Comparison of ENCODE assay signal across 8 mouse cellular contexts in genomic region chr17:45545278-45545961, GRCm38 (mm10). TPM values are rescaled to one million over a fixed set of nuclear protein-coding genes. Genes with fewer than 3 reads are reported as not detected.
DNase-seq lines count a peak whose midpoint lies in the region; ATAC-seq lines count a peak whose summit lies in the region.

No protein-coding gene starts in this region.

- WGBS in kidney, embryonic 16.5 days, result 3% methylated on average over 74 of the region's 74 CpGs
- 11% methylated on average over 74 of the region's 74 CpGs for WGBS in hindbrain, embryonic 16.5 days

- peaks cover 79% of the 10 kb centered on the region for H3K27me3 ChIP-seq in kidney, embryonic 16.5 days (ENCODE audit: insufficient read depth, low read length)
- H3K27me3 ChIP-seq in hindbrain, embryonic 16.5 days (replicated peaks; ENCODE audit: control insufficient read depth, insufficient read depth, low read length), result peaks cover 6% of the 10 kb centered on the region; the same call in 1 of the 2 replicates

- no peak overlapping the region for H3K27ac ChIP-seq in kidney, embryonic 16.5 days (ENCODE audit: low read length)
- H3K27ac ChIP-seq in hindbrain, embryonic 16.5 days (ENCODE audit: low read depth, low read length), result no peak overlapping the region

- ATAC-seq in kidney, embryonic 16.5 days (ENCODE audit: low FRiP score, low TSS enrichment), result no peak
- ATAC-seq in hindbrain, embryonic 16.5 days, result no peak

- H3K9ac ChIP-seq in kidney, embryonic 16.5 days (replicated peaks; ENCODE audit: low read length), result peak overlapping the region; percentile 16; the same call in 1 of the 2 replicates
- H3K9ac ChIP-seq in hindbrain, embryonic 16.5 days (ENCODE audit: low read depth, low read length), result peak overlapping the region; percentile 18; the same call in 1 of the 2 replicates

- H3K4me3 ChIP-seq in kidney, embryonic 16.5 days (ENCODE audit: low read length), result peak overlapping the region; percentile 38
- H3K4me3 ChIP-seq in hindbrain, embryonic 16.5 days (ENCODE audit: low read length), result peak overlapping the region; percentile 17; the same call in 1 of the 2 replicates

- DNase-seq in kidney, adult 8-10 months, result no peak
- DNase-seq in cerebellum, postnatal 36 days, result peak; percentile 48 to 62
- DNase-seq in neural tube, embryonic 10.5 days (ENCODE audit: extremely low spot score, low spot score), result peak; percentile 56
- no peak for DNase-seq in adrenal gland, postnatal 36 days
- no peak for DNase-seq in kidney, adult 9 months
- DNase-seq in layer of hippocampus, adult 18-20 months (ENCODE audit: low spot score in 2 of 2), result no peak

- H3K36me3 ChIP-seq in kidney, embryonic 16.5 days (ENCODE audit: insufficient read depth, low read length), result no peaks in the 10 kb centered on the region
- peaks cover 6% of the 10 kb centered on the region; the same call in 1 of the 2 replicates for H3K36me3 ChIP-seq in hindbrain, embryonic 16.5 days (ENCODE audit: control insufficient read depth, insufficient read depth, low read length)

- peaks cover 22% of the 10 kb centered on the region for H3K4me1 ChIP-seq in kidney, embryonic 16.5 days (ENCODE audit: insufficient read depth, low read length)
- H3K4me1 ChIP-seq in hindbrain, embryonic 16.5 days (ENCODE audit: control insufficient read depth, insufficient read depth, low read depth, low read length), result peaks cover 34% of the 10 kb centered on the region

- H3K9me3 ChIP-seq in kidney, embryonic 16.5 days (ENCODE audit: low read length), result no peaks in the 10 kb centered on the region
- no peaks in the 10 kb centered on the region for H3K9me3 ChIP-seq in hindbrain, embryonic 16.5 days (ENCODE audit: control insufficient read depth, low read length)

- peak overlapping the region; percentile 55 for H3K4me2 ChIP-seq in kidney, embryonic 16.5 days (replicated peaks; ENCODE audit: low read depth, low read length)
- H3K4me2 ChIP-seq in hindbrain, embryonic 16.5 days (ENCODE audit: low read length), result peak overlapping the region; percentile 43

RNA-seq across cellular contexts. Expression of gene Tmem151b, which starts 4.1 kb away (rescaled TPM):
- 3.5 and 3.8 TPM in 2 replicates for polyA plus RNA-seq in kidney, embryonic 16.5 days (2015; fragmentation: Nextera tagmentation; extraction: Ambion mirVana)
- polyA plus RNA-seq in hindbrain, embryonic 16.5 days (2015; fragmentation: Nextera tagmentation; extraction: Ambion mirVana), result 29.3 and 31.7 TPM in 2 replicates
- total RNA-seq in adrenal gland, postnatal 36 days (2021), result under 1 TPM; 0.13 to 0.23 TPM
- total RNA-seq in layer of hippocampus, adult 18-20 months (2021), result 100 to 1,000 TPM; 112 to 119 TPM

RNA-seq across cellular contexts. Expression of gene Nfkbie, which starts 10.1 kb away (rescaled TPM):
- polyA plus RNA-seq in kidney, embryonic 16.5 days (2015; fragmentation: Nextera tagmentation; extraction: Ambion mirVana), result 5.9 and 6.4 TPM in 2 replicates
- polyA plus RNA-seq in hindbrain, embryonic 16.5 days (2015; fragmentation: Nextera tagmentation; extraction: Ambion mirVana), result 6.1 and 6.8 TPM in 2 replicates
- 1 to 10 TPM; 3.7 TPM for total RNA-seq in adrenal gland, postnatal 36 days (2021)
- total RNA-seq in layer of hippocampus, adult 18-20 months (2021), result 1 to 10 TPM; 2.3 to 2.5 TPM

RNA-seq across cellular contexts. Expression of gene Slc35b2, which starts 18.3 kb away (rescaled TPM):
- polyA plus RNA-seq in kidney, embryonic 16.5 days (2015; fragmentation: Nextera tagmentation; extraction: Ambion mirVana), result 159 and 170 TPM in 2 replicates
- polyA plus RNA-seq in hindbrain, embryonic 16.5 days (2015; fragmentation: Nextera tagmentation; extraction: Ambion mirVana), result 96.2 and 101 TPM in 2 replicates
- 10 to 100 TPM; 43.4 to 75.9 TPM for total RNA-seq in adrenal gland, postnatal 36 days (2021)
- total RNA-seq in layer of hippocampus, adult 18-20 months (2021), result 10 to 100 TPM; 26.2 to 29.9 TPM

RNA-seq across cellular contexts. Expression of gene Tcte1, which starts 22.2 kb away (rescaled TPM):
- polyA plus RNA-seq in kidney, embryonic 16.5 days (2015; fragmentation: Nextera tagmentation; extraction: Ambion mirVana), result 0.63 and 0.81 TPM in 2 replicates
- 6.1 and 6.3 TPM in 2 replicates for polyA plus RNA-seq in hindbrain, embryonic 16.5 days (2015; fragmentation: Nextera tagmentation; extraction: Ambion mirVana)
- total RNA-seq in adrenal gland, postnatal 36 days (2021), result not detected
- total RNA-seq in layer of hippocampus, adult 18-20 months (2021), result 1 to 10 TPM in 1 of 2 experiments, under 1 TPM in 1; 0.91 to 1.6 TPM

RNA-seq across cellular contexts. Expression of gene Hsp90ab1, which starts 27.7 kb away (rescaled TPM):
- 1,922 and 2,030 TPM in 2 replicates for polyA plus RNA-seq in kidney, embryonic 16.5 days (2015; fragmentation: Nextera tagmentation; extraction: Ambion mirVana)
- polyA plus RNA-seq in hindbrain, embryonic 16.5 days (2015; fragmentation: Nextera tagmentation; extraction: Ambion mirVana), result 1,542 and 1,571 TPM in 2 replicates
- total RNA-seq in adrenal gland, postnatal 36 days (2021), result 1,000 to 10,000 TPM; 1,888 to 2,360 TPM
- 1,000 to 10,000 TPM; 1,799 to 1,827 TPM for total RNA-seq in layer of hippocampus, adult 18-20 months (2021)

Comparison
In these comparisons a context has a peak if more than half of its experiments do, and no peak if none do; other contexts are left out.
1. DNase-seq: peak in cerebellum, postnatal 36 days (2 of 2) and neural tube, embryonic 10.5 days (single experiment); none in kidney, adult 8-10 months (0 of 2), adrenal gland, postnatal 36 days (0 of 2), kidney, adult 9 months (single experiment) and layer of hippocampus, adult 18-20 months (0 of 2).
2. RNA of gene Tmem151b, which starts 4.1 kb away (total RNA-seq): 112 to 119 TPM in layer of hippocampus, adult 18-20 months; 0.13 to 0.23 TPM in adrenal gland, postnatal 36 days; every median in the first group is over 10 times any median in the second.